Mouse (Mus musculus) myocyte (in vitro differentiated cells): ENCODE measurements at regions not wholly inside any gene's neighbourhood (a gene's known extent, or its start where the extent isn't known, plus 50 kb on each side); places are given as distances from the start of the nearest gene placed in this dataset.

ENCODE experiments used
- H3K27me3 ChIP-seq: one replicate; pipeline ENCODE4 v1.6.1; 2011; ENCODE audit not compliant: control insufficient read depth, insufficient read depth, insufficient read length
- H3K36me3 ChIP-seq: one replicate; pipeline ENCODE4 v1.6.1; 2011; ENCODE audit not compliant: control insufficient read depth, insufficient read depth
- H3K4me2 ChIP-seq: one replicate; pipeline ENCODE4 v1.6.1; 2011; ENCODE audit warnings: low read depth, control low read depth
- H3K4me3 ChIP-seq: one replicate; pipeline ENCODE4 v1.5.1; 2011; ENCODE audit warnings: mild to moderate bottlenecking, control low read depth, moderate library complexity
- H3K79me2 ChIP-seq: one replicate; pipeline ENCODE4 v1.6.1; 2011; ENCODE audit not compliant: control insufficient read depth, insufficient read depth
- H3ac ChIP-seq: one replicate; pipeline ENCODE4 v1.6.1; 2011; ENCODE audit not compliant: control insufficient read depth, insufficient read length
- CEBPB ChIP-seq: IDR thresholded peaks from 2 replicates; pipeline ENCODE4 v1.6.1; 2011; ENCODE audit warnings: mild to moderate bottlenecking, moderate library complexity; ENCODE audit not compliant: poor library complexity, insufficient read depth, severe bottlenecking
- E2F4 ChIP-seq: IDR thresholded peaks from one replicate; pipeline ENCODE4 v1.6.1; 2011; ENCODE audit warnings: mild to moderate bottlenecking, control low read depth, moderate library complexity; ENCODE audit not compliant: insufficient read depth
- MAX ChIP-seq: IDR thresholded peaks from one replicate; pipeline ENCODE4 v1.6.1; 2011; ENCODE audit warnings: low read depth, mild to moderate bottlenecking, control low read depth
- MYOD1 ChIP-seq, 3 experiments: IDR thresholded peaks; one replicate each; pipeline ENCODE4 v1.6.1; 2011; ENCODE audit warnings: control low read depth in 2 of 3, low read depth in 2 of 3, mild to moderate bottlenecking in 2 of 3, moderate library complexity in 1 of 3; ENCODE audit not compliant: insufficient read length in 2 of 3, control insufficient read depth in 1 of 3
- MYOG ChIP-seq, 3 experiments: IDR thresholded peaks; one replicate each; pipeline ENCODE4 v1.6.1; 2011; ENCODE audit warnings: control low read depth in 2 of 3, low read depth in 2 of 3, mild to moderate bottlenecking in 2 of 3; ENCODE audit not compliant: insufficient read length in 2 of 3, control insufficient read depth in 1 of 3, insufficient read depth in 1 of 3
- POLR2A ChIP-seq: IDR thresholded peaks from one replicate; pipeline ENCODE4 v1.6.1; 2011; ENCODE audit warnings: low read depth, mild to moderate bottlenecking, control low read depth, moderate library complexity; ENCODE audit not compliant: insufficient read length
- POLR2AphosphoS2 ChIP-seq: IDR thresholded peaks from one replicate; pipeline ENCODE4 v1.6.1; 2011; ENCODE audit warnings: low read depth, control low read depth; ENCODE audit not compliant: insufficient read length
- REST ChIP-seq: IDR thresholded peaks from one replicate; pipeline ENCODE4 v1.6.1; 2011; ENCODE audit warnings: mild to moderate bottlenecking, control low read depth, moderate library complexity; ENCODE audit not compliant: insufficient read depth, insufficient read length
- SRF ChIP-seq: IDR thresholded peaks from one replicate; pipeline ENCODE4 v1.6.1; 2011; ENCODE audit warnings: low read depth; ENCODE audit not compliant: control insufficient read depth, insufficient read length
- TCF12 ChIP-seq: IDR thresholded peaks from one replicate; pipeline ENCODE4 v1.6.1; 2011; ENCODE audit warnings: mild to moderate bottlenecking, control low read depth; ENCODE audit not compliant: poor library complexity, insufficient read depth, severe bottlenecking
- TCF3 ChIP-seq: IDR thresholded peaks from one replicate; pipeline ENCODE4 v1.6.1; 2011; ENCODE audit warnings: low read depth, control low read depth; ENCODE audit not compliant: insufficient read length
- USF1 ChIP-seq: IDR thresholded peaks from one replicate; pipeline ENCODE4 v1.6.1; 2011; ENCODE audit warnings: low read depth, mild to moderate bottlenecking, control low read depth, moderate library complexity

GRCm38 (mm10) chr3:140702929-140703328 is 509.2 kb downstream of the Pdha2 start:
- no peak overlapping the region for H3K4me2 ChIP-seq
- no peaks in the 10 kb centered on the region for H3K27me3 ChIP-seq
- H3K36me3 ChIP-seq = no peaks in the 10 kb centered on the region
- no peak overlapping the region for H3ac ChIP-seq
- H3K4me3 ChIP-seq = no peak overlapping the region
- TF ChIP-seq POLR2AphosphoS2 = no peak
- TF ChIP-seq E2F4 = no peak
- TF ChIP-seq USF1 = no peak
- no peak for TF ChIP-seq TCF12
- no peak for TF ChIP-seq MYOG (IDR thresholded peaks at IDR 0.05; ENCODE audit: control insufficient read depth in 1 of 3, insufficient read depth in 1 of 3, insufficient read length in 2 of 3, low read depth in 2 of 3)
- TF ChIP-seq TCF3 = no peak
- TF ChIP-seq CEBPB = no peak
- no peak for TF ChIP-seq MAX
- TF ChIP-seq SRF = no peak
- TF ChIP-seq POLR2A = no peak
- no peak for TF ChIP-seq MYOD1 (IDR thresholded peaks at IDR 0.05; ENCODE audit: control insufficient read depth in 1 of 3, insufficient read length in 2 of 3, low read depth in 2 of 3)
- no peak for TF ChIP-seq REST
- no peaks in the 10 kb centered on the region for H3K79me2 ChIP-seq

DNA sequence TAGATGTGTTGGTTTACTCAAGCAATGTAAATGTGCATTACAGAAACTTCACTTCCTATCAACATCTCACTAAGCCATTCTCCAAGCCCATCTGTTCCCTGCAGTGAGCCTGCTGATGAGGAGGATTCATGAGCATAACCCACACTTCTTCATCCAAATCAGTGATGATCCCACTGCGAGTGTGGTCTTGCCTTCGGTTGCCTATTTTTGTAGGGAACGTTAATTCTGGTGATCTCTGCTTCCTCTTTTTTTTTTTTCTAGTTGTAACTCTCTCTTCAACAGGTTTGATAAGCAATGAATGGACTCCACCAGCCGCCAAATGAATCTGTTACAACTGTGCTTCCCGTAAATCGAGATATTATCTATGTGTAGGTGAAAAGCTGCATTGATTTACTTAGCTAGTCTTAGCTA is 509.9 kb downstream of the Pdha2 start:
- H3K4me2 ChIP-seq = no peak overlapping the region
- no peaks in the 10 kb centered on the region for H3K79me2 ChIP-seq
- H3K27me3 ChIP-seq = no peaks in the 10 kb centered on the region
- TF ChIP-seq TCF12 (no peak), POLR2AphosphoS2 (no peak), MAX (no peak), USF1 (no peak), SRF (no peak), POLR2A (no peak), MYOD1 (IDR thresholded peaks at IDR 0.05; ENCODE audit: control insufficient read depth in 1 of 3, insufficient read length in 2 of 3, low read depth in 2 of 3) (no peak), TCF3 (no peak), E2F4 (no peak), MYOG (IDR thresholded peaks at IDR 0.05; ENCODE audit: control insufficient read depth in 1 of 3, insufficient read depth in 1 of 3, insufficient read length in 2 of 3, low read depth in 2 of 3) (no peak), REST (no peak), CEBPB (no peak)
- no peaks in the 10 kb centered on the region for H3K36me3 ChIP-seq
- H3ac ChIP-seq = no peak overlapping the region
- no peak overlapping the region for H3K4me3 ChIP-seq

GRCm38 (mm10) chr3:140697295-140697694 is 514.9 kb downstream of the Pdha2 start:
- H3K36me3 ChIP-seq = no peaks in the 10 kb centered on the region
- no peaks in the 10 kb centered on the region for H3K79me2 ChIP-seq
- no peak overlapping the region for H3ac ChIP-seq
- H3K27me3 ChIP-seq = no peaks in the 10 kb centered on the region
- H3K4me2 ChIP-seq = no peak overlapping the region
- TF ChIP-seq E2F4 (no peak), MAX (no peak), POLR2A (no peak), REST (no peak), TCF12 (no peak), MYOD1 (IDR thresholded peaks at IDR 0.05; ENCODE audit: control insufficient read depth in 1 of 3, insufficient read length in 2 of 3, low read depth in 2 of 3) (no peak), TCF3 (no peak), SRF (no peak), USF1 (no peak), POLR2AphosphoS2 (no peak), CEBPB (no peak), MYOG (IDR thresholded peaks at IDR 0.05; ENCODE audit: control insufficient read depth in 1 of 3, insufficient read depth in 1 of 3, insufficient read length in 2 of 3, low read depth in 2 of 3) (no peak)
- no peak overlapping the region for H3K4me3 ChIP-seq

DNA sequence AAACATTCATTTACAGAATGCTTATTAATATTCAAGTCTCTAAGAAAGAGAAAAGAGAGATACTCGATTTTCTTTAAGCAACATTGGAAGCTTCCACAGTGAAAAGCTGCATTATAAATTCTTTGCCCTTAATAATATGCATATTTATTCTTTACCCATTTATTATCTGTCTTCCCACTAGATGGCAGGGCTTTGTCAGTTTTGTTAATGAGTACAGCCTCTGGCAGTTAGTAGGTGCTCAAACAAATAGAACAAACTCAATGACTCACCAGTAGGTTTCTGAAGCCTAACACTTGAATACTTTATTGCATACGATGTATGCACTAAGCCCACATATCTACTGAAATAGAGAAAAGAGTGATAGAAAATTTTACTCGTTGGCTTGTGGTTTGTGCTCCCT is 529.4 kb downstream of the Pdha2 start:
- no peaks in the 10 kb centered on the region for H3K79me2 ChIP-seq
- H3K36me3 ChIP-seq = no peaks in the 10 kb centered on the region
- TF ChIP-seq CEBPB (no peak), MYOG (IDR thresholded peaks at IDR 0.05; ENCODE audit: control insufficient read depth in 1 of 3, insufficient read depth in 1 of 3, insufficient read length in 2 of 3, low read depth in 2 of 3) (no peak), E2F4 (no peak), POLR2AphosphoS2 (no peak), MAX (no peak), SRF (no peak), REST (no peak), TCF3 (no peak), TCF12 (no peak), USF1 (no peak), MYOD1 (IDR thresholded peaks at IDR 0.05; ENCODE audit: control insufficient read depth in 1 of 3, insufficient read length in 2 of 3, low read depth in 2 of 3) (no peak), POLR2A (no peak)
- no peak overlapping the region for H3K4me2 ChIP-seq
- no peaks in the 10 kb centered on the region for H3K27me3 ChIP-seq
- H3ac ChIP-seq = no peak overlapping the region
- no peak overlapping the region for H3K4me3 ChIP-seq
